Mouse (Mus musculus) intestine, embryonic 14.5 days (tissue): ENCODE measurements around the gene Lurap1l. TPM values are rescaled to one million over a fixed set of nuclear protein-coding genes. Genes with fewer than 3 reads are reported as not detected.

ENCODE experiments used
- ATAC-seq: fragments of 200-750 bp; cut with Nextera tagmentation; replicated peaks from 2 replicates; pipeline ENCODE4 v1.8.0; 2017; ENCODE audit warnings: low read depth, moderate number of reproducible peaks, moderate TSS enrichment, moderate library complexity; ENCODE audit not compliant: low FRiP score, low TSS enrichment
- DNase-seq: peaks from one replicate; pipeline ENCODE4 v3.0.0-alpha.2; 2018; ENCODE audit warnings: low spot score
- H3K27ac ChIP-seq: fragments of 300-500 bp; sonication (generic); 2 replicates; pipeline ENCODE4 v1.5.1; 2014; ENCODE audit warnings: low read depth, mild to moderate bottlenecking, control low read depth
- H3K27me3 ChIP-seq: fragments of 300-500 bp; sonication (generic); replicated peaks from 2 replicates; pipeline ENCODE4 v1.6.1; 2014; ENCODE audit warnings: low read length, control low read depth; ENCODE audit not compliant: control insufficient read depth, insufficient read depth
- H3K36me3 ChIP-seq: fragments of 300-500 bp; sonication (generic); 2 replicates; pipeline ENCODE4 v1.6.1; 2014; ENCODE audit warnings: low read length, control low read depth; ENCODE audit not compliant: control insufficient read depth, insufficient read depth
- H3K4me1 ChIP-seq: fragments of 300-500 bp; sonication (generic); replicated peaks from 2 replicates; pipeline ENCODE4 v1.6.1; 2014; ENCODE audit warnings: low read length, control low read depth, mixed read lengths; ENCODE audit not compliant: control insufficient read depth, insufficient read depth
- H3K4me2 ChIP-seq: fragments of 300-500 bp; sonication (generic); 2 replicates; pipeline ENCODE4 v1.6.1; 2014; ENCODE audit warnings: low read length
- H3K4me3 ChIP-seq: fragments of 300-500 bp; sonication (generic); 2 replicates; pipeline ENCODE4 v1.5.1; 2014; ENCODE audit warnings: low read depth, low read length, control low read depth, mixed read lengths
- H3K9ac ChIP-seq: fragments of 300-500 bp; sonication (generic); 2 replicates; pipeline ENCODE4 v1.6.1; 2014; ENCODE audit warnings: mild to moderate bottlenecking, low read length
- H3K9me3 ChIP-seq: fragments of 300-500 bp; sonication (generic); 2 replicates; pipeline ENCODE4 v1.6.1; 2016; ENCODE audit warnings: low read length, control low read depth; ENCODE audit not compliant: control insufficient read depth
- WGBS: fragments of 180-500 bp; shearing (Covaris S2); extraction: QIAGEN DNeasy Blood & Tissue Kit; methylation state at CpG from one replicate; pipeline ENCODE4 v1.1.7; 2014; 5-methylcytosine and 5-hydroxymethylcytosine counted together
- microRNA-seq: library from miRNA; unstranded; fragments of <30 nt; microRNA quantifications from one replicate; pipeline ENCODE4, GENCODE M21; 2016
- polyA plus RNA-seq: library from polyadenylated mRNA; unstranded; fragments of >200 nt; fragmentation: Nextera tagmentation; extraction: Ambion mirVana; gene quantifications from 2 replicates; pipeline ENCODE4 v1.2.1, GENCODE M21; 2014

The Lurap1l gene
- polyA plus RNA-seq, 1 experiment from 2014 or later = 15.5 TPM

GRCm38 (mm10) chr4:80990819-80991218 lies 80.4 kb downstream of the Lurap1l start:
- no peak for ATAC-seq
- Histone ChIP-seq H3K4me1 (no peaks in the 10 kb centered on the region), H3K4me3 (no peak overlapping the region), H3K9ac (no peak overlapping the region), H3K27me3 (no peaks in the 10 kb centered on the region), H3K36me3 (no peaks in the 10 kb centered on the region), H3K9me3 (no peaks in the 10 kb centered on the region), H3K4me2 (no peak overlapping the region), H3K27ac (no peak overlapping the region)
- no peak for DNase-seq
- 87% methylated on average over 1 of the region's 1 CpGs for WGBS

- H3K36me3 ChIP-seq = no peaks in the 10 kb centered on the region
- no peak overlapping the region for H3K4me2 ChIP-seq
- ATAC-seq = no peak
- no peak for DNase-seq
- WGBS = 82% methylated on average over 2 of the region's 2 CpGs
- H3K9ac ChIP-seq = no peak overlapping the region
- H3K9me3 ChIP-seq = peaks cover 11% of the 10 kb centered on the region
- no peak overlapping the region for H3K4me3 ChIP-seq
- no peaks in the 10 kb centered on the region for H3K27me3 ChIP-seq
- H3K4me1 ChIP-seq = no peaks in the 10 kb centered on the region
- H3K27ac ChIP-seq = no peak overlapping the region
These were observed 93.1 kb downstream of the Lurap1l start for GRCm38 (mm10) chr4:81003528-81003927.

Small RNA genes within 50 kb of the gene (microRNA-seq; reads per million reads assigned to microRNA genes)
- not detected for gene Gm27452

Other genes with a start within 250 kb of the Lurap1l start
- gene Tyrp1, start 76.5 kb upstream of the Lurap1l start, polyA plus RNA-seq = not detected in 2 replicates